Mouse (Mus musculus) MEL (cell line): ENCODE data around the gene Trpm3. TPM values are rescaled to one million over a fixed set of nuclear protein-coding genes. Genes with fewer than 3 reads are reported as not detected.

Experiments
- DNase-seq: peaks from one replicate; pipeline ENCODE4 v3.0.0; 2011; ENCODE audit warnings: low read depth, low spot score
- H3K27ac ChIP-seq: 2 replicates; pipeline ENCODE4 v1.5.1; 2012; ENCODE audit warnings: low read depth, mild to moderate bottlenecking, control low read depth, low read length, moderate library complexity; ENCODE audit not compliant: control insufficient read depth
- H3K27me3 ChIP-seq, 2 experiments: fragments of 150-350 bp in 1 of 2; sonication (generic) in 1 of 2; 2 replicates each; pipeline ENCODE4 v1.6.1; 2012; ENCODE audit warnings: low read length in 2 of 2, mild to moderate bottlenecking in 2 of 2, improper control_type of control experiment in 1 of 2, moderate library complexity in 1 of 2; ENCODE audit not compliant: insufficient read depth in 2 of 2, control insufficient read depth in 1 of 2
- H3K36me3 ChIP-seq, 2 experiments: 2 replicates each; pipeline ENCODE4 v1.6.1; 2012 to 2014; ENCODE audit warnings: low read length in 2 of 2, improper control_type of control experiment in 1 of 2, inconsistent platforms in 1 of 2, mild to moderate bottlenecking in 1 of 2; ENCODE audit not compliant: insufficient read depth in 2 of 2, control insufficient read depth in 1 of 2
- H3K4me1 ChIP-seq, 2 experiments: fragments of 150-350 bp in 1 of 2; sonication (generic) in 1 of 2; 2 replicates each; pipeline ENCODE4 v1.6.1; 2012; ENCODE audit warnings: low read length in 2 of 2, improper control_type of control experiment in 1 of 2, mild to moderate bottlenecking in 1 of 2; ENCODE audit not compliant: insufficient read depth in 2 of 2, control insufficient read depth in 1 of 2
- H3K4me3 ChIP-seq, 2 experiments: fragments of 150-350 bp in 1 of 2; sonication (generic) in 1 of 2; 2 replicates each; pipeline ENCODE4 v1.5.1; 2012; ENCODE audit warnings: low read depth in 2 of 2, low read length in 2 of 2, mild to moderate bottlenecking in 2 of 2, moderate library complexity in 2 of 2, control low read depth in 1 of 2, improper control_type of control experiment in 1 of 2; ENCODE audit not compliant: control insufficient read depth in 1 of 2, insufficient read depth in 1 of 2
- H3K79me2 ChIP-seq: 2 replicates; pipeline ENCODE4 v1.6.1; 2012; ENCODE audit warnings: mild to moderate bottlenecking, low read length, moderate library complexity; ENCODE audit not compliant: control insufficient read depth, poor library complexity, insufficient read depth
- H3K9ac ChIP-seq: 2 replicates; pipeline ENCODE4 v1.6.1; 2012; ENCODE audit warnings: low read depth, mild to moderate bottlenecking, control low read depth, low read length, moderate library complexity; ENCODE audit not compliant: control insufficient read depth, poor library complexity, severe bottlenecking
- H3K9me3 ChIP-seq: fragments of 150-350 bp; sonication (generic); replicated peaks from 2 replicates; pipeline ENCODE4 v1.6.1; 2012; ENCODE audit warnings: mild to moderate bottlenecking, low read length, improper control_type of control experiment, moderate library complexity; ENCODE audit not compliant: insufficient read depth
- BHLHE40 ChIP-seq: IDR thresholded peaks from 2 replicates; pipeline ENCODE4 v1.6.1; 2012; ENCODE audit warnings: low read depth, mild to moderate bottlenecking, inconsistent platforms, low read length, improper control_type of control experiment, borderline replicate concordance
- CTCF ChIP-seq, 3 experiments: IDR thresholded peaks in 2 of 3; conservative IDR thresholded peaks in 1 of 3; 2 replicates each; pipeline ENCODE4 v1.5.1; 2011 to 2012; ENCODE audit warnings: low read length in 3 of 3, low read depth in 2 of 3, mild to moderate bottlenecking in 2 of 3, improper control_type of control experiment in 1 of 3, inconsistent platforms in 1 of 3, mixed read lengths in 1 of 3, moderate library complexity in 1 of 3; ENCODE audit not compliant: control insufficient read depth in 1 of 3, insufficient read depth in 1 of 3, poor library complexity in 1 of 3, severe bottlenecking in 1 of 3
- E2F4 ChIP-seq: IDR thresholded peaks from 2 replicates; pipeline ENCODE4 v1.6.1; 2011; ENCODE audit warnings: low read depth, low read length, improper control_type of control experiment, borderline replicate concordance
- ELF1 ChIP-seq: IDR thresholded peaks from 2 replicates; pipeline ENCODE4 v1.6.1; 2014; ENCODE audit warnings: low read depth, mild to moderate bottlenecking, inconsistent platforms, low read length, improper control_type of control experiment, moderate library complexity
- EP300 ChIP-seq, 2 experiments: IDR thresholded peaks; 2 replicates each; pipeline ENCODE4 v1.6.1; 2011; ENCODE audit warnings: improper control_type of control experiment in 2 of 2, low read length in 2 of 2, low read depth in 1 of 2, mild to moderate bottlenecking in 1 of 2
- ETS1 ChIP-seq: IDR thresholded peaks from 2 replicates; pipeline ENCODE4 v1.6.1; 2012; ENCODE audit warnings: low read depth, mild to moderate bottlenecking, inconsistent platforms, low read length, improper control_type of control experiment, moderate library complexity
- GATA1 ChIP-seq: IDR thresholded peaks from 2 replicates; pipeline ENCODE4 v1.6.1; 2011; ENCODE audit warnings: low read depth, low read length, improper control_type of control experiment
- HCFC1 ChIP-seq: IDR thresholded peaks from 2 replicates; pipeline ENCODE4 v1.6.1; 2012; ENCODE audit warnings: low read depth, mild to moderate bottlenecking, inconsistent platforms, low read length, improper control_type of control experiment, moderate library complexity
- JUND ChIP-seq: IDR thresholded peaks from 2 replicates; pipeline ENCODE4 v1.6.1; 2011; ENCODE audit warnings: low read depth, mild to moderate bottlenecking, improper control_type of control experiment, low read length
- MXI1 ChIP-seq: IDR thresholded peaks from 2 replicates; pipeline ENCODE4 v1.6.1; 2011; ENCODE audit warnings: mild to moderate bottlenecking, low read depth, low read length, improper control_type of control experiment
- MYC ChIP-seq: IDR thresholded peaks from 2 replicates; pipeline ENCODE4 v1.6.1; 2011; ENCODE audit warnings: low read depth, mild to moderate bottlenecking, low read length, improper control_type of control experiment, moderate library complexity
- NRF1 ChIP-seq: IDR thresholded peaks from 2 replicates; pipeline ENCODE4 v1.6.1; 2014; ENCODE audit warnings: low read depth, mild to moderate bottlenecking, inconsistent platforms, low read length, improper control_type of control experiment, moderate library complexity; ENCODE audit not compliant: poor library complexity, insufficient read depth, severe bottlenecking
- POLR2AphosphoS5 ChIP-seq: IDR thresholded peaks from 2 replicates; pipeline ENCODE4 v1.6.1; 2012; ENCODE audit warnings: low read depth, borderline replicate concordance, mild to moderate bottlenecking, inconsistent platforms, low read length, moderate library complexity, mixed read lengths
- SMC3 ChIP-seq: IDR thresholded peaks from 2 replicates; pipeline ENCODE4 v1.6.1; 2011; ENCODE audit warnings: low read depth, low read length, improper control_type of control experiment
- TAL1 ChIP-seq: IDR thresholded peaks from 2 replicates; pipeline ENCODE4 v1.6.1; 2012; ENCODE audit warnings: mild to moderate bottlenecking, inconsistent platforms, low read length, moderate library complexity, mixed read lengths
- TBP ChIP-seq: IDR thresholded peaks from 2 replicates; pipeline ENCODE4 v1.8.0; 2011; ENCODE audit warnings: low read depth, low read length, improper control_type of control experiment
- TCF12 ChIP-seq: IDR thresholded peaks from 2 replicates; pipeline ENCODE4 v1.6.1; 2014; ENCODE audit warnings: low read depth, mild to moderate bottlenecking, inconsistent platforms, low read length, improper control_type of control experiment, moderate library complexity
- UBTF ChIP-seq: IDR thresholded peaks from 2 replicates; pipeline ENCODE4 v1.6.1; 2012; ENCODE audit warnings: low read depth, mild to moderate bottlenecking, inconsistent platforms, low read length, improper control_type of control experiment, moderate library complexity, borderline replicate concordance; ENCODE audit not compliant: insufficient read depth
- USF1 ChIP-seq: IDR thresholded peaks from 2 replicates; pipeline ENCODE4 v1.6.1; 2014; ENCODE audit warnings: low read depth, mild to moderate bottlenecking, inconsistent platforms, low read length, improper control_type of control experiment, moderate library complexity
- USF2 ChIP-seq, 2 experiments: IDR thresholded peaks; 2 replicates each; pipeline ENCODE4 v1.6.1; 2011 to 2012; ENCODE audit warnings: improper control_type of control experiment in 2 of 2, low read length in 2 of 2, borderline replicate concordance in 1 of 2, inconsistent platforms in 1 of 2, low read depth in 1 of 2, mild to moderate bottlenecking in 1 of 2; ENCODE audit not compliant: insufficient read depth in 1 of 2
- ZC3H11A ChIP-seq: IDR thresholded peaks from 2 replicates; pipeline ENCODE4 v1.6.1; 2012; ENCODE audit warnings: low read depth, mild to moderate bottlenecking, inconsistent platforms, low read length, improper control_type of control experiment
- ZKSCAN1 ChIP-seq: IDR thresholded peaks from 2 replicates; pipeline ENCODE4 v1.6.1; 2012; ENCODE audit warnings: low read depth, mild to moderate bottlenecking, inconsistent platforms, low read length, improper control_type of control experiment, moderate library complexity
- polyA plus RNA-seq, 2 experiments: library from polyadenylated mRNA; stranded (reverse) in 1 of 2; unstranded in 1 of 2; fragments of >175 nt in 1 of 2; fragments of >200 nt in 1 of 2; gene quantifications; 2 replicates each; pipeline versions ENCODE4 v1.2.1 to v1.2.4; 2012; ENCODE audit warnings: low replicate concordance in 2 of 2, low read depth in 1 of 2; ENCODE audit not compliant: insufficient read length in 2 of 2, insufficient read depth in 1 of 2, missing spikeins in 1 of 2
- total RNA-seq: library from RNA; depleted of rRNA; stranded (reverse); fragments of 300-350 nt; gene quantifications from 2 replicates; pipeline ENCODE4 v1.2.3, GENCODE M21; 2012

Trpm3 gene
- total and polyA plus RNA-seq, 3 experiments, result not detected

- no peak for DNase-seq
- H3K79me2 ChIP-seq, result no peaks in the 10 kb centered on the region
- no peaks in the 10 kb centered on the region for H3K27me3 ChIP-seq
- H3K4me1 ChIP-seq, result no peaks in the 10 kb centered on the region
- no peaks in the 10 kb centered on the region for H3K36me3 ChIP-seq
- no peaks in the 10 kb centered on the region for H3K9me3 ChIP-seq
- TF ChIP-seq EP300 (IDR thresholded peaks at IDR 0.05; ENCODE audit: low read depth in 1 of 2, low read length in 2 of 2), result no peak
- TF ChIP-seq E2F4, result no peak
- TF ChIP-seq ETS1, result no peak
- no peak for TF ChIP-seq ZKSCAN1
- no peak for TF ChIP-seq ZC3H11A
- TF ChIP-seq POLR2AphosphoS5, result no peak
- no peak for TF ChIP-seq UBTF
- no peak for TF ChIP-seq MYC
- TF ChIP-seq HCFC1, result no peak
- TF ChIP-seq SMC3, result no peak
- no peak for TF ChIP-seq JUND
- TF ChIP-seq USF1, result no peak
- TF ChIP-seq TCF12, result no peak
- TF ChIP-seq MXI1, result no peak
- no peak for TF ChIP-seq TBP
- TF ChIP-seq NRF1, result no peak
- H3K9ac ChIP-seq, result no peak overlapping the region
- no peak overlapping the region for H3K4me3 ChIP-seq
- H3K27ac ChIP-seq, result no peak overlapping the region
These were observed 334.3 kb downstream of the Trpm3 start for GRCm38 (mm10) chr19:22473030-22473712.

- Histone ChIP-seq H3K4me1 (no peaks in the 10 kb centered on the region), H3K9me3 (no peaks in the 10 kb centered on the region), H3K36me3 (no peaks in the 10 kb centered on the region), H3K79me2 (no peaks in the 10 kb centered on the region), H3K27ac (no peak overlapping the region), H3K27me3 (no peaks in the 10 kb centered on the region), H3K9ac (no peak overlapping the region), H3K4me3 (no peak overlapping the region)
- TF ChIP-seq ZC3H11A (no peak), BHLHE40 (no peak), USF2 (IDR thresholded peaks at IDR 0.05; ENCODE audit: borderline replicate concordance in 1 of 2, insufficient read depth in 1 of 2, low read depth in 1 of 2, low read length in 2 of 2) (no peak), ETS1 (no peak), TAL1 (no peak), TCF12 (no peak), SMC3 (no peak), ELF1 (no peak), GATA1 (no peak), CTCF (IDR thresholded peaks at IDR 0.05 in 2 of 3, conservative IDR thresholded peaks at IDR 0.05 in 1 of 3; ENCODE audit: control insufficient read depth in 1 of 3, insufficient read depth in 1 of 3, low read depth in 2 of 3, low read length in 3 of 3, poor library complexity in 1 of 3, severe bottlenecking in 1 of 3) (no peak)
- no peak for DNase-seq
These were observed 339.6 kb downstream of the Trpm3 start for GRCm38 (mm10) chr19:22478295-22478989.
